Mouse (Mus musculus): ENCODE data around the gene Dynlt1b.
"Not testable (repeated sequence)": the region's sequence is repeated elsewhere in the genome, so short reads cannot be mapped to it uniquely, and the experiment has no call there.

GRCm38 (mm10) chr17:6390731-6391130 lies 39.2 kb upstream of the Dynlt1b start:
- TF ChIP-seq CTCF (IDR thresholded peaks at IDR 0.05; ENCODE audit: low read depth, low read length); POLR2A (IDR thresholded peaks at IDR 0.05; ENCODE audit: insufficient read depth, low read length): not testable (repeated sequence)
